8 mouse cellular contexts compared by ENCODE assay signal in the genomic region with DNA sequence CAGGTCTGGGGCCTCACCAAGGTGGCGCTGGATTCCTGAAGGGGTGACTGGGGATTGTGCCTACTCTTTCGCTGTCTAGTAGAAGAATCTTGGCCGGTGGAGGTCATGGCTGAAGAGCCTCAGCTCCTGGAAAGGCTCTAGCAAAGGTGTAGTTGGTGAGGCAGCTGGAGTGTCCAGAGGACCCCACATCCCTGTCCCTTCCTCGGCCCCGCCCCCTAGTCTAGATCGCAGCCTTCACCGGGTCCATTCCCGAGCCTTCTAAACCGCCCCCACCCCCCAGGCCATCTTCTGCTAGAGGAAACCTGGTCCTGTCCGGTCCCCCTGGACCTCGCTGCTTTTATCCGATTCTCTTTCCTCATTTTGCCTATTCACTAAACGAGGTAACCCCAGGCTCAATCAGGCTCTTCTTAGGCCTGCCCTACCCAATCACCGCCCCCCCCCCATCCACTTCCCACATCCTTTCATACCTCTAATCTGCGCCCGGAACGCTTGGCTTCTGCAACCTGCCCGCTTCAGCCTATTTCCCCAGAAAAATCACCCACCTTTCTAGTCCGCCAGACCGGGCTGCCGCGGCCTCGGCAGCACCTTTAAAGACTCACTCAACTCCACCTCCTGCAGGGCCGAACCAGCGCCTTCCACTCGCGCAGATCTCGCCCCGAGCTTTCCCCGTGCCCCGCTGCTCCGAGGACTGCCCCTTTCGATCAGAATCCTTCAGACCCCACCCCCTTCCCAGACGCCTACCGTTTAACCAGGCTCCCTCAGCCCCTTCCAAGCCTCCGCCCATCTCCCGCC. TPM values are rescaled to one million over a fixed set of nuclear protein-coding genes. Genes with fewer than 3 reads are reported as not detected.
DNase-seq lines count a peak whose midpoint lies in the region; ATAC-seq and TF ChIP-seq lines count a peak whose summit lies in the region.

A gene (minus strand): TSS at position 782 of the 792 bp plus-strand sequence.

- H3K79me2 ChIP-seq in liver, adult 2 months (ENCODE audit: control insufficient read depth, insufficient read depth, low read length): no peaks in the 10 kb centered on the region

- DNase-seq in liver, adult 2 months (ENCODE audit: extremely low read depth, low read depth, low spot score): no peak
- no peak for DNase-seq in liver
- DNase-seq in adrenal gland, postnatal 14 days: peak; percentile 24

- H3K9me3 ChIP-seq in forebrain, embryonic 16.5 days (ENCODE audit: control insufficient read depth, low read length): no peaks in the 10 kb centered on the region
- no peaks in the 10 kb centered on the region for H3K9me3 ChIP-seq in intestine, embryonic 15.5 days
- H3K9me3 ChIP-seq in limb, embryonic 12.5 days: no peaks in the 10 kb centered on the region
- no peaks in the 10 kb centered on the region for H3K9me3 ChIP-seq in stomach, embryonic 14.5 days (ENCODE audit: control insufficient read depth, low read depth, low read length)

- H3K27me3 ChIP-seq in liver, adult 2 months (ENCODE audit: control insufficient read depth, insufficient read depth, low read length): no peaks in the 10 kb centered on the region
- no peaks in the 10 kb centered on the region for H3K27me3 ChIP-seq in forebrain, embryonic 16.5 days (replicated peaks; ENCODE audit: control insufficient read depth, insufficient read depth, low read length)
- no peaks in the 10 kb centered on the region for H3K27me3 ChIP-seq in intestine, embryonic 15.5 days (replicated peaks)
- no peaks in the 10 kb centered on the region for H3K27me3 ChIP-seq in limb, embryonic 12.5 days
- no peaks in the 10 kb centered on the region for H3K27me3 ChIP-seq in stomach, embryonic 14.5 days (ENCODE audit: control insufficient read depth, insufficient read depth, low read length)

- no peaks in the 10 kb centered on the region for H3K36me3 ChIP-seq in liver, adult 2 months (ENCODE audit: control insufficient read depth, insufficient read depth, low read length)
- H3K36me3 ChIP-seq in forebrain, embryonic 16.5 days (ENCODE audit: control insufficient read depth, insufficient read depth): no peaks in the 10 kb centered on the region
- H3K36me3 ChIP-seq in intestine, embryonic 15.5 days: no peaks in the 10 kb centered on the region
- peaks cover 4% of the 10 kb centered on the region; the same call in 1 of the 2 replicates for H3K36me3 ChIP-seq in limb, embryonic 12.5 days
- no peaks in the 10 kb centered on the region for H3K36me3 ChIP-seq in stomach, embryonic 14.5 days (ENCODE audit: control insufficient read depth, insufficient read depth, low read length)

- WGBS in liver, adult 2 months: 4% methylated on average over 31 of the region's 37 CpGs
- 21% methylated on average over 34 of the region's 37 CpGs for WGBS in forebrain, embryonic 16.5 days
- 20% methylated on average over 36 of the region's 37 CpGs for WGBS in intestine, embryonic 15.5 days
- 14% methylated on average over 36 of the region's 37 CpGs for WGBS in limb, embryonic 12.5 days
- WGBS in stomach, embryonic 14.5 days: 16% methylated on average over 36 of the region's 37 CpGs

- peak; percentile 62; the same call in 1 of the 2 replicates for TF ChIP-seq POLR2A in liver, adult 2 months (IDR thresholded peaks at IDR 0.05; ENCODE audit: extremely low read depth, insufficient read depth, low read length)

- no peak for TF ChIP-seq CTCF in liver, adult 2 months (IDR thresholded peaks at IDR 0.05; ENCODE audit: low read depth, low read length)

- 0 out of 2 replicates have a peak, but pooled peaks cover 4% of the 10 kb centered on the region for H3K4me1 ChIP-seq in liver, adult 2 months (ENCODE audit: control insufficient read depth, insufficient read depth, low read length)
- H3K4me1 ChIP-seq in forebrain, embryonic 16.5 days (replicated peaks; ENCODE audit: control insufficient read depth, insufficient read depth, low read length): peaks cover 6% of the 10 kb centered on the region
- no peaks in the 10 kb centered on the region for H3K4me1 ChIP-seq in intestine, embryonic 15.5 days (replicated peaks)
- H3K4me1 ChIP-seq in limb, embryonic 12.5 days (replicated peaks): 0 out of 2 replicates have a peak, but pooled peaks cover 5% of the 10 kb centered on the region
- no peaks in the 10 kb centered on the region for H3K4me1 ChIP-seq in stomach, embryonic 14.5 days (ENCODE audit: control insufficient read depth, insufficient read depth, low read length)

- H3K9ac ChIP-seq in liver, adult 2 months (ENCODE audit: low read depth, low read length): peak within 1 kb of the TSS; percentile 75
- peak within 1 kb of the TSS; percentile 65 for H3K9ac ChIP-seq in forebrain, embryonic 16.5 days (replicated peaks; ENCODE audit: low read depth, low read length)
- H3K9ac ChIP-seq in intestine, embryonic 15.5 days: peak within 1 kb of the TSS; percentile 49
- peak within 1 kb of the TSS; percentile 60 for H3K9ac ChIP-seq in limb, embryonic 12.5 days (replicated peaks)
- peak within 1 kb of the TSS; percentile 30; the same call in 1 of the 2 replicates for H3K9ac ChIP-seq in stomach, embryonic 14.5 days (replicated peaks; ENCODE audit: low read depth, low read length)

- ATAC-seq in forebrain, embryonic 16.5 days: peak; percentile 45
- ATAC-seq in intestine, embryonic 15.5 days: peak; percentile 44
- peak; percentile 45 for ATAC-seq in limb, embryonic 12.5 days (ENCODE audit: insufficient number of reproducible peaks, insufficient read depth, low FRiP score, low TSS enrichment, low read depth)
- ATAC-seq in stomach, embryonic 14.5 days (ENCODE audit: insufficient number of reproducible peaks, insufficient read depth, low FRiP score, low read depth): peak; percentile 24; the same call in 1 of the 2 replicates
- no peak for ATAC-seq in monocyte, adult 5-6 weeks (replicated peaks; ENCODE audit: insufficient number of reproducible peaks, low FRiP score, low TSS enrichment, poor library complexity, severe bottlenecking)

- peak within 1 kb of the TSS; percentile 54 for H3K4me2 ChIP-seq in forebrain, embryonic 16.5 days (ENCODE audit: low read length)
- peak within 1 kb of the TSS; percentile 64 for H3K4me2 ChIP-seq in intestine, embryonic 15.5 days (replicated peaks)
- H3K4me2 ChIP-seq in limb, embryonic 12.5 days: peak within 1 kb of the TSS; percentile 60
- H3K4me2 ChIP-seq in stomach, embryonic 14.5 days (replicated peaks; ENCODE audit: low read depth, low read length): peak within 1 kb of the TSS; percentile 48

- peak within 1 kb of the TSS; percentile 82 for H3K4me3 ChIP-seq in liver, adult 2 months (ENCODE audit: insufficient read depth, low read depth, low read length)
- peak within 1 kb of the TSS; percentile 58 for H3K4me3 ChIP-seq in forebrain, embryonic 16.5 days (replicated peaks; ENCODE audit: low read length)
- H3K4me3 ChIP-seq in intestine, embryonic 15.5 days (replicated peaks): peak within 1 kb of the TSS; percentile 47
- H3K4me3 ChIP-seq in limb, embryonic 12.5 days (replicated peaks): peak within 1 kb of the TSS; percentile 46
- peak within 1 kb of the TSS; percentile 39 for H3K4me3 ChIP-seq in stomach, embryonic 14.5 days (ENCODE audit: low read depth, low read length)

- 0 out of 2 replicates have a peak within 1 kb of the TSS, but pooled peaks have one; percentile 38 for H3K27ac ChIP-seq in liver, adult 2 months (replicated peaks; ENCODE audit: insufficient read depth, low read depth, low read length)
- H3K27ac ChIP-seq in forebrain, embryonic 16.5 days (ENCODE audit: low read length): peak within 1 kb of the TSS; percentile 66
- H3K27ac ChIP-seq in intestine, embryonic 15.5 days: no peak within 1 kb of the TSS
- no peak within 1 kb of the TSS for H3K27ac ChIP-seq in limb, embryonic 12.5 days
- H3K27ac ChIP-seq in stomach, embryonic 14.5 days (ENCODE audit: low read length): no peak within 1 kb of the TSS

RNA-seq across cellular contexts. Expression of the gene that starts here (rescaled TPM):
- total RNA-seq in liver, adult 2 months (2014; rRNA removed): 9.8 and 13.3 TPM in 2 replicates
- polyA plus RNA-seq in liver, adult 2 months (2012; rRNA removed): 17.5 and 19.8 TPM in 2 replicates
- total RNA-seq in adrenal gland, postnatal 14 days (2021): 18.1 and 18.2 TPM in 2 replicates
- 53.2 and 59.8 TPM in 2 replicates for polyA plus RNA-seq in forebrain, embryonic 16.5 days (2015; fragmentation: Nextera tagmentation; extraction: Ambion mirVana)
- polyA plus RNA-seq in intestine, embryonic 15.5 days (2015; fragmentation: Nextera tagmentation; extraction: Ambion mirVana): 19.0 and 19.1 TPM in 2 replicates
- 52.9 and 53.6 TPM in 2 replicates for polyA plus RNA-seq in limb, embryonic 12.5 days (2016; fragmentation: Nextera tagmentation; extraction: Ambion mirVana)
- polyA plus RNA-seq in stomach, embryonic 14.5 days (2014; fragmentation: Nextera tagmentation; extraction: Ambion mirVana): 26.2 and 27.8 TPM in 2 replicates
- total RNA-seq in monocyte, adult 5-6 weeks (2017): 3.3 to 4.6 TPM (median 4.1 TPM) in 3 replicates

Comparison
In these comparisons a context has a peak if more than half of its experiments do, and no peak if none do; other contexts are left out.
1. H3K27ac ChIP-seq: peak in liver, adult 2 months (single experiment) and forebrain, embryonic 16.5 days (single experiment); none in intestine, embryonic 15.5 days (single experiment), limb, embryonic 12.5 days (single experiment) and stomach, embryonic 14.5 days (single experiment).
2. Peak in every context shown above with its lines, with median percentiles within 50 percentile points of each other: H3K4me3 ChIP-seq, H3K9ac ChIP-seq and H3K4me2 ChIP-seq.